Mouse (Mus musculus): ENCODE measurements around the gene Nup153.

- no peak for TF ChIP-seq CTCF (IDR thresholded peaks at IDR 0.05; ENCODE audit: low read depth, low read length)
- no peak for TF ChIP-seq POLR2A (IDR thresholded peaks at IDR 0.05; ENCODE audit: extremely low read depth, insufficient read depth, low read length)
Observed at GRCm38 (mm10) chr13:46640608-46641468, 86.9 kb downstream of the Nup153 start.

All from liver, adult 2 months (tissue).